Mouse (Mus musculus): ENCODE data around the gene Zscan10. TPM values are rescaled to one million over a fixed set of nuclear protein-coding genes. Genes with fewer than 3 reads are reported as not detected.

Zscan10 gene
- not detected in 2 replicates for total RNA-seq (2015)
- total RNA-seq (2017): not detected in 2 replicates

DNA sequence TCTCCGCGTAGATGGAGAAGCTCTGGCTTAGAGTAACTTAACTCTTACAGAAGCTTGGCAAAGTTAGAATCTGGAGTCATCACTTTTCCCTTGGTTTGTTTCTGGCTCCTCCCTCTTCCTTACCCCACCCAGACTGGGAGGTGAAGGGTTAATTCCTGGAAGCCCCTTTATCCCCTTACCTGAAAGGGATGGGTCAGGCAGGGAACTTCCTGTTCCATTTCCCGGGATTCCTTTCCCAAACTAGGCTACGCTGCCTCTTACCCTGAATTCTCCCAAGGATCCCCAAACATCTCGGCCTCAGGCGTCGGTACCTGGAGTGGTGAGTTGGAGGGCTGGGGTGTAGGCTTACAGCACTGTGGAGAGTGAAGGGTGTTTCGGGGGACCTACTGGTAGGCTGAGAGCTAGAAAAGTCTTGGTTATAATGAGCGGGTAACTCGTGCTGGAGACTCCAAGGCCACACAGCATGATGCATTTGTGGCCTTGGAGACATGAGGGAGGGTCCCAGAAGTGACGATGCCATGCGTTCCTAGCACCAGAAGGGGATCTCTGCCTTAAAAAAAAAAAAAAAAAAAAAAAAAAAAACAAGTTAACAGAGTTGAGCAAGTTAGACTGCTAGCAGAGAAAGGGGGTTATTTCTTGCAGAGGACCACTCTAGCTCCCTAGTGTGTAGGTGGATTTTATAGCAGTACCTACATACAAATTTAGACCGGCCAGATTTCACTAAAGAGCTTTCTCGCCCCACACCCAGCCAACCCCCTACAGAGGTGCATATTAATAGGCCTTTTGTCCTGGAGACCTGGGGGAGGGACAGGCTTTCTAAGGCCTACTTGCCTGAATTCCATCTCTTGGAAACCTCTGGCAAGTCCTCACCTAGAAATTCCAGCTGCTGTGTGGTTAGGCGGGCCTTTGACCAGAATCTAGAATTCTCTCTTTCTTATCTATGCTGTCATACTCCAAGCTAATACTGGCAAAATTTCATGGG, at the start of gene Zscan10:
Gene Zscan10 (plus strand): TSS at position 216 of the 982 bp plus-strand sequence.
- ATAC-seq (replicated peaks; ENCODE audit: poor library complexity): no peak

DNA sequence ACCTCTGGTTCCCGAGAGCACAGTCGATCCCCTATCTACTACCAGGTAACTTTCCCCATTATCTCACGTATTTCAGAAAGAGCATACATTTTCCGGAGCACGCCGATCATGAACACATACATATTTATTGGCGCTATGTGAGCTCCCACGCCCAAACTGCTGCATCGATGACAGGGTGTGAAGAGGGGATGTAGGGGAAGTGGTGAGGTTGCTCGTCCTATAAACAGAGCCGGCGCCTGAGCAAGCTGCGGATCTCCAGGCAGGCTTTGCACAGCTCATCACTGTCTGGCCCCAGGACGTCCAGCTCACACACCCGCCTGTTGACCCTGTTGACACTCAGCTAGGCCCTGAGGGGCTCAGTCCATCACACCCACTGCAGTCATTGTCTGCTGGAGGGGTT, 49.8 kb upstream of the Zscan10 start:
- peak; percentile 12 for ATAC-seq (replicated peaks; ENCODE audit: poor library complexity)

DNA sequence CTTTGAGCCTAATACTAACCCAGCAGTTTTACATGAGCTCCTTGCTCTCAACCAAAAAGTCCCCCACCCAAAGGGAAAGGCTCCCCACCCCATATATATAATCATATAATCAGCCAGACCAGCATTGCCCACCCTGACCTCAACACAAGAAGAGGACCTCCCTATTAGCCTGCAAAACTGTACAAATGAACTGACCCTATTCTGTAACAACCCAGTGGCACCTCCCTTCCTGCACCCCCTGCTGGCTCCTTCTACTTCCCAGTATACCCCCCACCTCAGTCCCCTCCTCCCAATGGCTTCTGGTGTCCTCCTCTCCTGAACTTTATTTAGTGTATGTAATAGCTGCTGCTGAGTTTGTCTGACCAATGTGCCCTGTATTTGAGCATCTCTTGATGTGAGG, 49.2 kb upstream of the Zscan10 start:
- no peak for ATAC-seq (replicated peaks; ENCODE audit: poor library complexity)

DNA sequence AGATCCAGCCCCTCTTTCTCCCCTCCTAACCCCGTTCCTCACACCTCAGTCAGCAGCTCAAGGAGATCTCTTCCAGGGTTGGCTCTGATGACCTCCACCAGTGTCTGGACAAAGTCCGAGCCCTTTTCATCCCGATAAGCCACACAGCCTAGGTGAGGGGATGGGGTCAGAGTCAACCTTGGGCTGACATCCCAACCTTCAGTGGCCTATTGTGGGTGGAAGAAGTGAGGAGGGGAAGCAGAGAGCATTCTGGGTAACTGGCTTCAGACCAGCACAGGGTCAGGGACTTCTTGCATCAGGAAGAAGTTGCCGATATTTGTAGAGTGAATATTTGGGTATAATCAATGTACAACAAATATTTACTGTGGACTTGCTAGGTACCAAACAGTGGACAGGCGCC, 48.7 kb upstream of the Zscan10 start:
- ATAC-seq (replicated peaks; ENCODE audit: poor library complexity): no peak

DNA sequence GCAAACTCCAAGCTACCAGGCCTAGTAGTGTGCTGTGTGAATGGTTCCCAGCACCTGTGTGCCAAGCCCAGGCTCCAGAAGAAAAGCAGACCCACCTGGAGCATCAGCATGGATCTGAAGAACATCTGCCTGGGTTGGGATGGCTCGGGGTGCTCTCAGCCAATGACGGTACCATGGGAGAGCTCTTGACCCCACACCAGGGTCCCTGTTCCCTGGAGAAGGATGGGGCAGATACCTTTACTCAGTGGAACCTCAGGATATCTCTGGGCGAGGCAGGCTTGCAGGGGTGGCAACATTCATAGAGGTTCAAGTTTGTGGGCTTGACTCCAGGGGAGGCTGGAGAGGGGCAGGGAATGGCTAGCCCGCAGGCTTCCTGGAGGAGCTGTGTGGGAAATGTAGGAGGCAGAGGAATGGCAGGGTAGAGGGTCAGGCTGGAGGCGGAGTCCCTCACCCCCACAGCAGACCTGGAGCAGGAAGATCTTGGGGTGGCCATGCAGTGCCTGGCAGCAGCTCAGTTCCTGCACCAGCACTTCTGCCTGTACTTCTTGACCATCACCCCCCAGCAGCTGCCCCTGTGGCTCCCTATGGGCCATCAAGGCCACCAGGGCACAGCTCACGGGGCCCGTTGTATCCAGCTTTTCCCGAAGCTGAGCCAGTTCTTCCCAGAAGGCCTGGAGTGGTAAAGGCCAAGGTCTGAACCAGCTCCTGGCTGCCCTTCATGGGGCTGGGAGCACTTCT, 47.6 kb upstream of the Zscan10 start:
- ATAC-seq (replicated peaks; ENCODE audit: poor library complexity): no peak

DNA sequence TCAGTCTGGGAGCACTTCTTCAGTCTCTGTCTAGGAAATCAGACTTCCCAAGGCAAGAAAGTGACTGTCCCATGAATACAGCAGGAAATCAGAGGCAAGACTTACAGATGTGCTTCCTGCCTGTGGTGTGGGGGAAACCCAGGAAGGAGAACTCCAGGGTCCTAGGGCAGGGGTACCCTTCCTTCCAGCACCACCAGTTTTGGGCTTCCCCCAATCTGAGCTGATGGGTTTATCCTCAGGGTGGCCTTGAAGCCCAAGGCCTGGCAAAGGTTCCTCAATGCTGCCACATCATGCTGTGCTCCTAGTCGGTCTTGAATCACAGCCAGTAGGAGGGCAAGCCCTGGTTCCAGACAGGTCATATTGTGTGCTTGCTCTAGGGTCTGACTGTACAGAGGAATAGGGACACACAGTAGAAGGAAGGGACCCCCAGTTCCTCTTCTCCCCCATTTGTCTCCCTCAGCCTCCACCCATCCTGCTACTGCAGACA, 47.0 kb upstream of the Zscan10 start:
- ATAC-seq (replicated peaks; ENCODE audit: poor library complexity): no peak

DNA sequence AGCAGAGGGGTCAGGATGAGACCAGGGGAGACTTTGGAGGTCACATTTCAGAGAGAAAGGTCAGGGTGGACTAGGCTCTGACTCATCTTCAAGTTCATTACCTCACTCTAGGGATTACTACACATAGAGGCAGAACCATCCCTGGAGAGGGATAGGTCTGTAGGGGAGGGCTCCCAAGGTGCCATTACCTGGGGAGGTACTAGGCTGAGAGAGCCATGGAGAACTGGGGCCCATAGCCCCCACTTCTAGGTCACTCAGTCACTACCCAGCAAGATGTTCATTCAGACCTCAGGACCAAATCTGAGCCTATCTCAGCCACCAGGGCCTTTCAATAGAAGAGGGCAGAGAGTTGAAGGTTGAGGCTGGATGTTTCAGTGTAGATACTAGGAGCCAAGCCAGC, 46.3 kb upstream of the Zscan10 start:
- no peak for ATAC-seq (replicated peaks; ENCODE audit: poor library complexity)

DNA sequence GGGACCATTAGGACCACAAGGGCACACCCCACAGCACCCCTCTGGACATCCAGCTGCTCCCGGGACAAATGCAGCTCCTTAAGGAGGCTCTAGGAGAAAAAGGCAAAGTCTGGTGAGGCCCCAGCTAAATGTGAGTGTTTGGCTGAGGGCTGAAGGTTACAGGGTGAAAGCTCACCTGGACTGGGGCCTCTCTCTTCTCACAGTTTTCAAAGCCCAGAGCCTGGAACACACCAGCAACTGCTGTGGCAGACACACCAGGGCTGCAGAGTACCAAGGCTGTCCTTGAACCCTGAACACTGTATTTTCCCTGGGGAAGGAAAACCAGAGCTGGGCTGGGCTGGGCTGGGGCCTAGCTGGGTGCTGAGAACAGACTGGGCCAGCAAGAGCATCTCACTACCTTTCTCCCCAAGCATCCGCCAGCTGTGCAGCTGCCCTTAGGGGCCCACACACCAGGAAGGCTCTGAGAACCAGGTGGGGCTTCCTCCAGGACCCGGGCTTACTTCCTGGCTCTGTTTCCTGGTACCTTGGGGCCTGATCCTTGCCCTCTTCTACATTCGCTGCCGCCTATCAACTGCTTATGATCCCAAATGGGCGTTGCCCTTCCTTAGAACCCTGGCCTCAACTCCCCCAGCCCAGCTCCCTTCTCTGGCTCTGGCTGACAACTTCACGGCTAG, 45.3 kb upstream of the Zscan10 start:
- no peak for ATAC-seq (replicated peaks; ENCODE audit: poor library complexity)

DNA sequence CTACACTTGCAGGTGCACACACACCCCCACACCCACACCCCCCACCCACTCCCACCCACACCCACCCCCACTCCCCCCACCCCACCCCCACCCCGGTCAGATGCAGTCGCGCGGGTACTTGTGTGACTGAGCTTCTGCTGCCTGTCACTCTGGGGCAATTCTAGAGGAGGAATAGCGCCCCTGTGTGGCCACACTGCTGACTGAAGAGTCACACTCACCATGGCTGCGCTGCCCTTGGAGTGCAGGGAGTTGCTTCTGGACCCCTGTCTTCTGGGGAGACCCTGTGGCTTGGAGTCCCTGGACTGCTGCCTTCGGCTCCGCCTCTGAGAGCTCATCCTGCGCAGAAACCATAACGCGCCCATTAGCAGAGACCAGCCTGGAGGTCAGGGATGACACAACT, 40.9 kb upstream of the Zscan10 start:
- peak; percentile 59 for ATAC-seq (replicated peaks; ENCODE audit: poor library complexity)

DNA sequence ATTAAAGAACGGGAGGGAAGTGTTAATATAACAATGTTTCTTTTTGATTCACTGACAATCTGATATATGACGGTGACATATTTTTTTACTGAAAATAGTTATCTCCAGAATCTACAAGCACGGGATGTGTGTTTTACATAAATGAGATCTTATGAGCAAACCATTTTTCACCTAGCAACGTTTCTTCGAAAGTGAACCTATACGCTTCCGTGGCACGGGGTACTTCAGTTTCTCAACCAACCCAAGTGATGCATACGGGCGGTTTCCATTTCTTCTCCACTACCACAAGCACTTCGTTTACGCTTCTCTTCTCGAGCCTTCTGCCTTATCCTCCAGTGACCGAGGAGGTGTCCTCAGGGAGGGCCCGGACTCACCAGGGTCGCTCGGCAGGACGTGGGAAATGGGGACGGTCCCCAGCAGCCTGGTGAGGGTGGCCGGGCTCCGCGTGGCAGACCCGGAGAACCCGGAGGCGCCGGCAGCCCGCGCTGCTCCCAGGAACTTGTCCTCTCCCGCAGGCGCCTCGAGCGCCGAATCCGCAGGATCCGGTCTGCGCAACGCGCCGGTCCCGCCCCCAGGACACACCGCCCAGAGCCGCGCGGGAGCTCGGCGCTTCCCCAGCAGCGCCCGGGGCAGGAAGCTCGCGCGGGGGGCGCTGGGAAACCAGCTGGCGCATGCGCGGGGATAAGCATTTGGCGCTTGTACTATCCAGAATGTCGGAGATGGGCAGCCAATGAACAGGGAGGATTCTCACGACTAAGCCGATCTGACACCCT, 36.9 kb upstream of the Zscan10 start, which contains the start of gene Zfp213:
Gene Zfp213 (minus strand): TSS at position 644 of the 773 bp plus-strand sequence.
- peak; percentile 83 for ATAC-seq (replicated peaks; ENCODE audit: poor library complexity)

DNA sequence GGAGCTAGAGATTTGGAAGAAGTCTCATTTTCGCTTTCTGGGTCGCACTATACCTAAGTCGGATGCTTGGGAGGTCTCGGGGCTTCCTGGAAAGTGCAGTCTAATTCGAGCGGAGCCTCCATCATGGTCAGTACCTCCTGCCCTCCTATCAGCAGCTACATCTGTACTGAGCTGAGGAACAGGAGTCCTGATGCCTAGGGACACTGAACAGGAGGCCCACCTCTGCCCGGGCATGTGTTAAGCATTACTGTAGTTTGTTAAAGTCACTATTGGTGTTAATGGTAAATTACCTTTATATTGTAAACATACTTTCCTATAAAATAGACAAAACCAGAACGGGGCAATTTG, 36.3 kb upstream of the Zscan10 start:
- ATAC-seq (replicated peaks; ENCODE audit: poor library complexity): peak; percentile 51

DNA sequence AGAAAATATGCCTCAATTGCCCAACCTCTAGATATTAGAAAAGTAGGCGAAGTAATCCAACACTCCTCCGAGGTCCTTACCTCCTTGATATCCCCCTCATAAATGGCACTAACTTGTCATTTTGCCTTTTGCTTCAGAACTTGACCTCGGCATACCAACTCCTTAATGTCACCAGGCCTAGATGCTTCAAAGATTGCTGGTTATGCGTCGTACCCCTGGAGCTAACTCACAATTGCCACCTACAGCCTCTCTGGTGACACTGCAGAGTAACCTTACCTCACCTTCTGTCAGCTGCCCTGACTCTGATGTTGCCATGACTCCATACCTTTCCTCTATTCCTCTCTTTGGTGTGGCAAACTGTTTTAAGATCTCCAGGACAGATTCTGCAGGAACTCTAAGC, 33.9 kb upstream of the Zscan10 start:
- ATAC-seq (replicated peaks; ENCODE audit: poor library complexity): peak; percentile 43

DNA sequence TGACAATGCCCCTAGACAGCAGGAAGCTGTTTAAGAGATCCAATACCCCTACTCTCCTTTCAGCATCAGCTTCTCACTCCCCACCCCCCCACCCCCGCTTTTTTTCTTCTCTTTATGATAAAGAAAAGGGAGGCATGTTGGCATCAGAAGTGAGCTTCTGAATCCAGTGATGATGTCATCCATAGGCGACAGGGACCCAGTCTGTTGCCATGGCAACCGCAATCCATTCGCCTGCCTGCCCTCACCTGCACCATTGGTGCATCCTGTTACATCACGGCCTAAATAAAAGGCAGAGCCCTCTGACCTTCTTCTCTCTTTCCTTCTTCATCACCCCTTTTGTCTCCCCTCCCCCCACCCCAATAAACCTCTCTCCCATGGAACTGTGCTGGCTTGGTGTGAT, 32.3 kb upstream of the Zscan10 start:
- ATAC-seq (replicated peaks; ENCODE audit: poor library complexity): no peak

DNA sequence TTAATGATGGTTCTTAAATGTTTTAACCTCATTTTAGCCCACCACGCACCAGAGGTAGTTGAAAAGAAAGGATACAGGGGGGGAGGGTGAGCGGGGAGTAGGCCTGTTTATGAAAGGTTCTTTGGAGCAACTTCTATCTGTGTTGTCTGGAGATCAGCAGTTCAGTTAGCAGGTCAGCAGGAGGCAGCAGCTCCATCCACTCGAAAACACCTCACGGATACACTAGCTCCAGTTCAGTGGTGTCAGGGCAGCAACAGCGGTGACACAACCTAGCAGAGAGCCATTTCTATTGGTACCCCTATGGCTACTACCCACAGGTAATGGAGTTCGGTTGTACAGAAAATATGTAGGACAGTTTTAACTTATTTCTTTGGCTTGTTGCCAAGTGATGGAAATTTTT, 30.6 kb upstream of the Zscan10 start:
- peak; percentile 89 for ATAC-seq (replicated peaks; ENCODE audit: poor library complexity)

DNA sequence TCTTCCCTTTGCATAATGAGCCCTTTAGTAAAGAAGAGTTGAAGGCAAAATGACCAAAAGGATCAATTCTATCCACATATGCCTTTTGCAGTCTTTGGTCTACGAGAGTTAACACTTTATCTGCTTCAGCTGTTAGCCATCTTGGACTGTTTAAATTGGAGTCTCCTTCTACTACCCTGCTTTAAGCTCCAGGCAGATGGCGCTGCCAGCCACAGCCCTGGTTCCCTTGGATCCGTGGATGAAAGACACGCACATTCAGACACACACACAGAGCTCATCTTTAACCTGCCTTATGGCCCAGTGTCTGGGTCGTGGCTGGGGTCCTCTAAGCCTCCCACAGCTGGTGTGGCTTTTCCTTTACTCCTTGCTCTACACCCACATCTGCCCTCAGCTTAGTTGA, 29.6 kb upstream of the Zscan10 start:
- ATAC-seq (replicated peaks; ENCODE audit: poor library complexity): peak; percentile 40; the same call in 1 of the 2 replicates

DNA sequence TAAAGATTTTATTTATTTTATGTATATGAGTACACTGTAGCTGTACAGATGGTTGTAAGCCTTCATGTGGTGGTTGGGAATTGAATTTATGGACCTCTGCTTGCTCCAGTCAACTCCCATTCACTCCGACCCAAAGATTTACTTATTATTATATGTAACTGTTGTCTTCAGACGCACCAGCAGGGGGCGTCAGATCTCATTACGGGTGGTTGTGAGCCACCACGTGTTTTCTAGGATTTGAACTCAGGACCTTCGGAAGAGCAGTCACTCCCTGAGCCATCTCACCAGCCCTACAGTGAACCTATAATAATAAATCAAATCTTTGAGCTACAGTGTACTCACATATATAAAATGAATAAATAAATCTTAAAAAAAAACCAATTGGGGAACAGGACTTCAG, 28.6 kb upstream of the Zscan10 start:
- no peak for ATAC-seq (replicated peaks; ENCODE audit: poor library complexity)

DNA sequence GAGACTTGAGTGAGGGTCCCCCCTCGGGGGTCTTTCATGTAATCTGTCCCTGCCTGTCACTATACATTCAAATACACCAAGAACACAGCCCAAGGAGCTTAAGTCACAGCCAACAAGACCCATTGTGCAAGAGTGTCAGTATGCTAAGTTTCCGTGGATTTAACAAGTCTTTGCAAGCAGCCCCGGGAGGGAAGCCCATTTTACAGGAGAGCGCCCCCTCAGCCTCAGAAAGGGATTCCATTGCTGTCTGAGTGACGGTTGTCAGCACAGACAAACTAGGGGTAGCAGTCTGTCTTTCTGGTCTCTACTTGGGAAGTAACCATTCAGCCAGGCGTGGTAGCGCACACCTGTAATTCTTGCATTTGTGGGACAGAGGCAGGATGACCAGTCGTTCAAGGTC, 26.5 kb upstream of the Zscan10 start:
- no peak for ATAC-seq (replicated peaks; ENCODE audit: poor library complexity)

DNA sequence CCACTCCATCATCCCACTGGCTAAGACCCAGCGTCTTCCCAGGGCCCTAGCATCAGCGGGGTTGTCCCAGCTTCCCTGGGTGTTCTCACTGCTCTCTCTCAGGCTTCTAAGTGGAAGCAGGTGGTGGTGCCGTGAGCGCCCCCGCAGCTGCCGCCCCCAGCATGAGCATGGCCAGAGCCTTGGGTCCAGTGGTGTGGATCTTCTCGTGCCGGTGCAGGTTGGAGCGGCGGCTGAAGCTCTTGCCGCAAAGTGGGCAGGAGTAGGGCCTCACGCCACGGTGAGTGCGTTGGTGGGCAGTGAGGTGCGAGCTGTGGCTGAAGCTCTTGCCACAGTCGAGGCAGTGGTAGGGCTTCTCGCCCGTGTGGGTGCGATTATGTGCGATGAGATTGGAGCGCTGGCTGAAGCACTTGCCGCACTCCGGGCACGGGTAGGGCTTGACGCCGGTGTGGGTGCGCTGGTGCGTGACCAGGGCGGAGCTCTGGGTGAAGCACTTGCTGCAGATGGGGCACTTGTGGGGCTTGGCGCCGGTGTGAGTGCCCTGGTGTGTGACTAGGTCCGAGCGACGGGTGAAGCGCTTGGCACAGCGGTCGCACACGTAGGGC, 24.6 kb upstream of the Zscan10 start:
- no peak for ATAC-seq (replicated peaks; ENCODE audit: poor library complexity)

DNA sequence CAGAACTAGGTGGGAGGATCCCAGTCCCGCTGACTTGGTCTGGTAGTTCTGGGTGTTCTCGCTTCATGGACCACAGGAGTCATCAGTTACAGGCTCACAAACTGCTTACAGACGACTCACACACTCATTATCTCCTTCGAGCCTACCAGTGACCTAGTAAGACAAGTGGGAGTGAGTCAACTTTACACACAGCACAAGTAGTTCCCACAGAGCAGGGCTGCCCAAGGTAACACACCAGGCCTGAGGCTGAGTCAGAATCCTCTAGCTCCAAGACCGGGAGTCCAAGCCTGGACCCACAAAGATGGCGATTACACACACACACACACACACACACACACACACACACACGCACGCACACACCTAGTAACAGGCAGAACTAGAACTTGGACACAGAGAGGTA, 15.9 kb upstream of the Zscan10 start:
- no peak for ATAC-seq (replicated peaks; ENCODE audit: poor library complexity)

All from megakaryocyte progenitor cell, adult 5-6 weeks (primary cell).